Comparison of ENCODE assay signal across 27 mouse cellular contexts in genomic region chr8:126338864-126339263, GRCm38 (mm10). TPM values are rescaled to one million over a fixed set of nuclear protein-coding genes. Genes with fewer than 3 reads are reported as not detected.
A peak's percentile ranks its signal among the peaks of the same experiment; 100 is the strongest.
DNase-seq lines count a peak whose midpoint lies in the region; ATAC-seq and TF ChIP-seq lines count a peak whose summit lies in the region.
"Had no signal": no experiment of that assay in that cellular context is flagged by ENCODE, and none has a peak within 500 bp of the region (broad histone marks: within the 10 kb centered on the region; RNA-seq: fewer than 3 reads in every experiment).

No protein-coding gene starts in this region.

- no peaks in the 10 kb centered on the region for H3K27me3 ChIP-seq in kidney, adult 2 months (replicated peaks; ENCODE audit: control insufficient read depth, insufficient read depth, low read length)
- no peaks in the 10 kb centered on the region for H3K27me3 ChIP-seq in kidney, embryonic 16.5 days (ENCODE audit: insufficient read depth, low read length)
- H3K27me3 ChIP-seq in midbrain, embryonic 10.5 days (ENCODE audit: low read depth, poor library complexity, severe bottlenecking) = no peaks in the 10 kb centered on the region
- H3K27me3 ChIP-seq in forebrain, embryonic 13.5 days = no peaks in the 10 kb centered on the region
- H3K27me3 ChIP-seq: embryonic facial prominence, embryonic 12.5 days; embryonic facial prominence, embryonic 15.5 days; forebrain, embryonic 15.5 days; heart, embryonic 13.5 days; Patski had no signal

- ATAC-seq in kidney, embryonic 16.5 days (ENCODE audit: low FRiP score, low TSS enrichment) = peak; percentile 81; the same call in 1 of the 2 replicates
- no peak for ATAC-seq in forebrain, embryonic 13.5 days
- ATAC-seq: forebrain, embryonic 15.5 days; hindbrain, postnatal 0 days; Patski had no signal

- TF ChIP-seq CTCF in kidney, adult 2 months (conservative IDR thresholded peaks at IDR 0.05; ENCODE audit: insufficient read depth, insufficient read length, low read depth, low read length) = no peak

- WGBS in kidney, adult 2 months = 58% methylated on average over 2 of the region's 3 CpGs
- 72% methylated on average over 3 of the region's 3 CpGs for WGBS in kidney, embryonic 16.5 days
- WGBS in midbrain, embryonic 10.5 days = 86% methylated on average over 2 of the region's 3 CpGs
- WGBS in forebrain, embryonic 13.5 days = 86% methylated on average over 3 of the region's 3 CpGs

- DNase-seq in kidney, adult 2 months = peak; percentile 28
- DNase-seq in kidney, postnatal 10 days = no peak
- DNase-seq in kidney, postnatal 36 days = peak; percentile 19 to 40
- DNase-seq in midbrain, embryonic 10.5 days (ENCODE audit: low spot score) = no peak
- DNase-seq: adrenal gland, postnatal 10 days; adrenal gland, postnatal 36 days; B cell, adult 2 months; cerebellum, adult 18-20 months; cerebellum, adult 9-11 months; cerebellum, postnatal 25 days; gastrocnemius, postnatal 25 days; heart, adult 2 months; heart, postnatal 14 days; heart, postnatal 4 days had no signal

- peaks cover 2% of the 10 kb centered on the region; the same call in 1 of the 2 replicates for H3K9me3 ChIP-seq in kidney, embryonic 16.5 days (ENCODE audit: low read length)
- no peaks in the 10 kb centered on the region for H3K9me3 ChIP-seq in midbrain, embryonic 10.5 days (replicated peaks)
- H3K9me3 ChIP-seq in forebrain, embryonic 13.5 days (replicated peaks) = no peaks in the 10 kb centered on the region
- H3K9me3 ChIP-seq: embryonic facial prominence, embryonic 12.5 days; embryonic facial prominence, embryonic 15.5 days; forebrain, embryonic 15.5 days; heart, embryonic 10.5 days; heart, embryonic 13.5 days had no signal

- no peak for TF ChIP-seq POLR2A in kidney, adult 2 months (IDR thresholded peaks at IDR 0.05; ENCODE audit: low read depth, low read length)

- peaks cover 13% of the 10 kb centered on the region for H3K4me1 ChIP-seq in kidney, adult 2 months (ENCODE audit: control insufficient read depth, insufficient read depth, low read length)
- peaks cover 21% of the 10 kb centered on the region for H3K4me1 ChIP-seq in kidney, embryonic 16.5 days (ENCODE audit: insufficient read depth, low read length)
- H3K4me1 ChIP-seq in midbrain, embryonic 10.5 days = no peaks in the 10 kb centered on the region
- H3K4me1 ChIP-seq in forebrain, embryonic 13.5 days = no peaks in the 10 kb centered on the region
- H3K4me1 ChIP-seq: embryonic facial prominence, embryonic 12.5 days; embryonic facial prominence, embryonic 15.5 days; forebrain, embryonic 15.5 days; heart, embryonic 10.5 days; heart, embryonic 13.5 days had no signal

- peak overlapping the region; percentile 70 for H3K27ac ChIP-seq in kidney, adult 2 months (ENCODE audit: insufficient read depth, low read depth, low read length)
- H3K27ac ChIP-seq in kidney, embryonic 16.5 days (ENCODE audit: low read length) = peak overlapping the region; percentile 84
- no peak overlapping the region for H3K27ac ChIP-seq in midbrain, embryonic 10.5 days (replicated peaks)
- H3K27ac ChIP-seq in forebrain, embryonic 13.5 days = no peak overlapping the region
- H3K27ac ChIP-seq: embryonic facial prominence, embryonic 12.5 days; embryonic facial prominence, embryonic 15.5 days; forebrain, embryonic 15.5 days; heart, adult 2 months; heart, embryonic 10.5 days; heart, embryonic 13.5 days; hindbrain, embryonic 14.5 days; hindbrain, postnatal 0 days had no signal

- no peak overlapping the region for H3K4me3 ChIP-seq in kidney, adult 2 months (ENCODE audit: insufficient read depth, low read depth, low read length)
- no peak overlapping the region for H3K4me3 ChIP-seq in kidney, embryonic 16.5 days (ENCODE audit: low read length)
- H3K4me3 ChIP-seq in midbrain, embryonic 10.5 days = no peak overlapping the region
- H3K4me3 ChIP-seq in forebrain, embryonic 13.5 days = no peak overlapping the region
- H3K4me3 ChIP-seq: embryonic facial prominence, embryonic 12.5 days; embryonic facial prominence, embryonic 15.5 days; forebrain, embryonic 15.5 days; heart, adult 2 months; heart, embryonic 10.5 days; heart, embryonic 13.5 days had no signal

- no peaks in the 10 kb centered on the region for H3K36me3 ChIP-seq in kidney, adult 2 months (ENCODE audit: control insufficient read depth, insufficient read depth, low read length)
- H3K36me3 ChIP-seq in kidney, embryonic 16.5 days (ENCODE audit: insufficient read depth, low read length) = no peaks in the 10 kb centered on the region
- H3K36me3 ChIP-seq in midbrain, embryonic 10.5 days = no peaks in the 10 kb centered on the region
- H3K36me3 ChIP-seq in forebrain, embryonic 13.5 days (ENCODE audit: poor library complexity, severe bottlenecking) = no peaks in the 10 kb centered on the region
- H3K36me3 ChIP-seq: embryonic facial prominence, embryonic 12.5 days; embryonic facial prominence, embryonic 15.5 days; forebrain, embryonic 15.5 days; G1E; heart, embryonic 10.5 days; heart, embryonic 13.5 days had no signal

- H3K9ac ChIP-seq in kidney, embryonic 16.5 days (replicated peaks; ENCODE audit: low read length) = no peak overlapping the region
- no peak overlapping the region for H3K9ac ChIP-seq in forebrain, embryonic 13.5 days
- H3K9ac ChIP-seq: embryonic facial prominence, embryonic 12.5 days; embryonic facial prominence, embryonic 15.5 days; forebrain, embryonic 15.5 days; heart, embryonic 13.5 days; hindbrain, embryonic 14.5 days had no signal

- peak overlapping the region; percentile 7; the same call in 1 of the 2 replicates for H3K4me2 ChIP-seq in kidney, embryonic 16.5 days (replicated peaks; ENCODE audit: low read depth, low read length)
- H3K4me2 ChIP-seq in forebrain, embryonic 13.5 days = no peak overlapping the region
- H3K4me2 ChIP-seq: embryonic facial prominence, embryonic 12.5 days; embryonic facial prominence, embryonic 15.5 days; forebrain, embryonic 15.5 days; heart, embryonic 13.5 days; hindbrain, embryonic 14.5 days had no signal

RNA-seq across cellular contexts. Expression of gene Slc35f3, which starts 40.5 kb away (rescaled TPM):
- 8.5 and 9.1 TPM in 2 replicates for polyA plus RNA-seq in kidney, adult 2 months (2012; rRNA removed)
- polyA plus RNA-seq in kidney, embryonic 16.5 days (2015; fragmentation: Nextera tagmentation; extraction: Ambion mirVana) = 0.69 and 0.82 TPM in 2 replicates
- 0.11 and 0.15 TPM in 2 replicates for polyA plus RNA-seq in midbrain, embryonic 10.5 days (2016; fragmentation: Nextera tagmentation; extraction: Ambion mirVana)
- 0.18 and 0.26 TPM in 2 replicates for polyA plus RNA-seq in forebrain, embryonic 13.5 days (2015; fragmentation: Nextera tagmentation; extraction: Ambion mirVana)
- polyA plus RNA-seq: forebrain, embryonic 11.5 days; G1E; heart, adult 2 months; heart, embryonic 16.5 days had no signal

Comparison
In these comparisons a context has a peak if more than half of its experiments do, and no peak if none do; other contexts are left out.
1. DNase-seq: peak in kidney, adult 2 months (single experiment) and kidney, postnatal 36 days (2 of 2); none in kidney, postnatal 10 days (single experiment) and midbrain, embryonic 10.5 days (single experiment).
2. H3K27ac ChIP-seq: peak in kidney, adult 2 months (single experiment) and kidney, embryonic 16.5 days (single experiment); none in midbrain, embryonic 10.5 days (single experiment) and forebrain, embryonic 13.5 days (single experiment).